Mouse (Mus musculus): ENCODE results near the gene Arg2.

The Arg2 gene

DNA sequence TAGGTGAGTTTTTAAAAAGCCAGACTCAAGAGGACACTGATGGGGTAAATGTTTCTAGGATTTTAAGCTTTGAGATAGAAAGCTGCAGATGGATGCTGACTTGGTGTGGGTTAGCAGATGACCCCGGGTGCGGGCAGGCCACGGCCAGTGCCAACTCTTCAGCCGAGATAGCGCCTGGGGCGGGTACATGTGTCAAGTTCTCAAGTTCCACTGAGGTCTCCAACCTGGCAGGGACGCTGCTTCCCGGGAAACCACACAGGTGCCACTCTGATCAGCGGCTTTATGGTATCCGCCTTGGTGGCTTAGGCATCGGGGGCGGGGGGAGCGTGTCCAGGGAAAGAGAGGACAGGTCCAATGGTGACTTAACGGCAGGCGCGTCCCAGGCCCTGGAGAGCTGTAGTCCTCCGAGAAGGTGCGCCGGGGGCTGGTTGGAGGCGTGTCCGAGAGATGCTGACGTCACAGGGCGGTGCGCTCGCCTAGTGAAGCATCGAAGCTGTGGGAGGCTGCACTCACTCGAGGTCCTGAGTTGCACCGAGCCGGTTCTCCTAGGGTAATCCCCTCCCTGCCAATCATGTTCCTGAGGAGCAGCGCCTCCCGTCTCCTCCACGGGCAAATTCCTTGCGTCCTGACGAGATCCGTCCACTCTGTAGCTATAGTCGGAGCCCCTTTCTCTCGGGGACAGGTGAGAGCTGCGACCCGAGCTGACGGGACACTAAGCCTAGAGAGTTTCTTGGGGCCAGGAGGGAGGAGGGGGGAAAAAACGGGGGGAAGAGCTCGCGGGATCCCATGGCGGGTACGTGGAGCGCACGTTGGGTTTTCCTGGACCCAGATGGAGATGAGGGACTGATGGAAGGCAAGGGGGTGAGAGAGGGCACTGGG lies at the start of gene Arg2:
TSS of gene Arg2 (plus strand) at position 479 of the 879 bp plus-strand sequence.
- DNase-seq (ENCODE audit: low spot score), result peak; percentile 17

DNA sequence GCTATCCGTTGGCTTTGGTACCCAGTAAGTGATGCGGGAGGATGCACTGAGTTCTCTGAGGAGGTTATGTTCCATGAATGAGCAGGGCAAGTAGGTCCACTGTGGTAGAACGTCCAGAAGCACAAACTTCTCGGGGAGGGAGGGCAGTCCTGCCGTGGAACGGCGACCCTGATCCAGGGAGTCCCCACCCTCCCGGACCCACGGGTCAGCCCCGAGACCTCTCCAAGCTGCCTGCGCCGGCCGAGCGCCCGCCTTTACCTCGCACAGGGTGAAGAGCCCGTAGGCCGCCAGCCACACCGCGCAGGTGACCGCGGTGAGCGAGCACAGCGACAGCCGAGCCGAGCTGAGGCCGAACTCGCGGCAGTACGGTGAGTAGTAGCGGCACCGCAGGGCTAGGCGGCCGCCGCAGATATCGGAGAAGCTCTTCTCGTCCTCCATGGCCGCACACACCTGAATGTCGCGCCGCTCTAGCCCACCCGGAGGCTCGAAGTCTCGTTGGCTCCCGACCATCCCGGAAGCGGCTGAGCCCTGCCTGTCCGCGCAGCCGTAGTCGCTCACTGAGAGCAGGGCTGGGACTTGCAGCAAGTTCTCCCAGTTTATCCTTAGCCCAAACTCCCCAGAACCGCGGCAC lies 41.3 kb upstream of the Arg2 start, which contains the start of gene Pigh:
TSS of gene Pigh (minus strand) at position 470 of the 631 bp plus-strand sequence.
- peak; percentile 55 for DNase-seq (ENCODE audit: low spot score)

DNA sequence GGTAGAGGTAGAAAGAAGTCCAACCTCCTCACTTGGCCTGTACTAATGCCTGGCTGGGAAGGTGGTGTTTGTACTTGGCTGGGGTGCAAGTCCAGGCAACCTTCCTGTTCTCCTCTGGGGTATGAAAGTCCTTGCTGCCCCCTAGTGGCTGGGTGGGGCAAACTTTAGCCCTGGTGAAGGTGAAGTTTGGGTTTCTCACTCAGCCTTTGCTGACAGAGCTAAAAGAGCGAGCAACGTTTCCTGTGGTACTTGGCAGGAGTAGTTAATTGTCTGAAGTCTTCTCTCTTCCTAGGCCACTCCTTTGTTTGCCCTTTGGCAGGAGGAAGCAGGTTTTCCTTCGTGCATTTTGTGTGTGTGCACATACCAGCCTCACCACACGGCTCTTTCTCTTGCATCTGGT lies 38.0 kb upstream of the Arg2 start:
- DNase-seq (ENCODE audit: low spot score), result peak; percentile 26

DNA sequence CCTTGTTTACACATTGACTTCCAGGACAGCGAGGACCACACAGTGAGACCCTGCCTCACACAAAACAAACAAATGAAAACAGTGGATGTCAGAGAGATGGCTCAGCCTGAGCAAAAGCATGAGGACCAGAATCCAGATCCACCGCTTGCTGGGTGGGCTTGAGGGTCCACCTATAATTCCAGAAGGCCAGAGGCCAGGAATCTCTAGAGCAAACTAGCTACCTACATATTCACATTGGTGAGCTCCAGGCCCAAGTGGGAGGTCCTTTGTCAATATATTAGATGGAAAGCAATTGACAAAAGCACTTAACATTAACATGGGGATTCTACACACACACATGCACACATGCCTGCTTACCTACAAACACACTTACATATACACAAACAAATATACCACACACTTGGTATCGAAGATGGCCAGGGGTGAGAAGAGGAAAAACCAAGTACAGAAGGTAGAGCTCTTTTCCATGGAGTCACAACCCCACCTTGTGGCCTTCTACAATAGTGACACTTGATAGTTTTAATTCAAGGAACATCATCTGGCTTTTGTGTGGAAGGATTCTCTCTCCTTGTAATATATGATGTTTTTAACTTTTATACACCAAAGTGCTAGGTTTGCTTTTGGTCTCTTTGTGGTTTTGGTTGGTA lies 33.3 kb upstream of the Arg2 start:
- no peak for DNase-seq (ENCODE audit: low spot score)

DNA sequence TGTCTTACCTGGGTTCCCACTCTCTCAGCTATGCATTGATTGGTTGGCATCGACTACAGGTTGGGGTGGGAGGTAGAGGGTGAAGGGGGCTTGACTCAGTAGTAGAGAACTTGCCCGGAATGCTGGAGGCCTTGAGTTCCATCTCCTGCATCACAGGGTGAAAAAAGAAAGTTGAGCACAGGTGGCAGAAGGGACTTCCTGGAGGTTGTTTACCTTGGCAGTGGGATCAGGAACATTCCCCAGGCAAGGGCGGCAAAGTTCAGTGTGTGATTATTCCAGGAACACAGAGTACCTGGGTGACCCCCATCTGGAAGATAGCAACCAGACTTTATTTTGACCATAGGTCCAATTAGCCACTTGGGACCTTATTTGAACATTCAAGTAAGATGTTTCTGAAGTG lies 26.8 kb upstream of the Arg2 start:
- no peak for DNase-seq (ENCODE audit: low spot score)

DNA sequence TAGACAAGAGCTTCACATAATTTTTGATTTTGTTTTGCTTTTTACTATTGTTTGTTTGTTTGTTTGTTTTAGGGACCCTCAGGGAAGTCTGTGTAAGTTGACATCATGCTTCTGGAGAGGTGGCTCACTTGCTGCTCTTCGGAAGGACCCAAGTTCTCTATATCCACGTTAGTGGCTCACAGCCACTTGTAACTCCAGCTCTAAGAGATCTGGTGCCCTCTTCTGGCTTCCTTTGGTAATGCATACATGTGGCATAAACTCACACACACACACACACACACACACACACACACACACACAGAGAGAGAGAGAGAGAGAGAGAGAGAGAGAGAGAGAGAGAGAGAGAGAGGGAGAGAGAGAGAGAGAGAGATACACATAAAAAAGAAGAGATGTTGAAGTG lies 26.0 kb upstream of the Arg2 start:
- no peak for DNase-seq (ENCODE audit: low spot score)

DNA sequence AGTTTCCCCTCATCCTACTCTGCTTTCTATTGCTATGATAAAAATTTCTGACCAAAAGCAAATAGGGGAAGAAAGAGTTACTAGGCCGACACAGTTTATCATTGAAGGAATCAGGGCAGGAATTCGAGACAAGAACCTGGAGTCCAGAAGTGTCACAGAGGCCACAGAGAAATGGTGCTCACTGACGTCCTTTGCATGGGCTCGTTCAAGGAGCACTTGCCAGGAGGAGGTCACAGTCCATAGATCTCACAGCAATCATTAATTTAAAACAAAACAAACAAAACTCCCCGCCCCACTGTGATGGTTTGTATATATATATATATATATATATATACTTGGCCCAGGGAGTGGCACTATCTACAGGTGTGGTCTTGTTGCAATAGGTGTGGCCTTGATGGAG lies 25.3 kb upstream of the Arg2 start:
- DNase-seq (ENCODE audit: low spot score), result no peak

DNA sequence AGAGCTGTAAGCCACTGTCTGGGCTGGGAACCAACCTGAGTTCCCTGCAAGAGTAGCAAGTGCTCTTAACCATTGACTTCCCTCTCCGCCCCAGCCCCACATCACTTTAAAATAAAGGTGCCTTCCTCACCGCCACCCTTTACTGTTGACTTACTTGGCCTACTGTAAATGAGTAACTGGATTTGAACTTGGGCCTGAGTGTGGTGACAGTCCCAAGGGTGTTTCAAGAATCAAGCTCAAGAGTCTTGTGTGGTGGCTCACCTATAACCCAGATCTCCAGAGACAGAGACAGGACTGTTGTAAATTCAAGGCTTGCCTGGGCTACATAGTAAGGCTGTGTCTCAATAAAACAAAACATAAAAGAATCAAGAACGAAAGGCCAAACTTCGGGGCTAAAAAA lies 11.6 kb upstream of the Arg2 start:
- no peak for DNase-seq (ENCODE audit: low spot score)

DNA sequence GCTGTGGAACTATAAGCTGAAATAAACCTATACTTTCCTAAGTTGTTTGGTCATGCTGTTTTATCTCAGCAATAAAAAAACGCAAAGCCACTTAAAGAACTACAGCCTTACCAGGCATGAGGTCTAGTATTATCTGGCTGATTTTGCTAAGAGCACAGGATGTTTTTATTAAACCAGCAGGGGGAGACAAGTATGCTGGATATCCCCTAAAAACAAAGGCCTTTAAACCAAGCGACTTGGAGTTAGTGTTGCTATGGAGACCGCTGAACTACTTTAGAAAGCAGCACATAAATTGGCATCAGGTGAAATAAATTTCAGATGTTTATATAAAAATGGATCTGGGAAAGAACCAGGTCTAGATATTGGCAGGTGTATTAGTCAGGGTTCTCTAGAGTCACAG lies 7.8 kb upstream of the Arg2 start:
- peak; percentile 35 for DNase-seq (ENCODE audit: low spot score)

DNA sequence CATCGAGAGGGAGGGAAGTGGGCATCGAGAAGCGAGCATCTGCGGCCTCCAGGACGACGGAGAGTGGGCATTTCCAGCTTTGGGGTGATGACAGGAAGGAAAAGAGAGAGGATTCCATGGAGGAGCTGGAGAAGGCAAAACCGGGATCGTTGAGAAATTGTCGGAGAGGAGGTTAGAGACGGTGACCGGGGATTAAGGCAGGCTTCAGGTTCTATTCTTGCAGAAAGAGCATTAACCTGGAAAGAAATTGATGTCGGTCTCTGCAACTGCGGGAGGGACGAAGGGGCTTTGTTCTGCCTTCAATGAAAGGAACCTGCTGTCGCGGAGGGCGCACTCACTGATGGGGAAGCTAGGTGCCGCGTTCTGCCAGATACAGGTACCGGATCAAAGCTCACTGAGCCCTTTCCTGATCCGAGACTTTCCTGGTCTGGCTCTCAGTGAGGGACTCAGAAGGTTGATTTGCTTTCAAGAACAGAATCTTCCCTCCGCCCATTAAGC lies 650 bp downstream of the Arg2 start:
- no peak for DNase-seq (ENCODE audit: low spot score)

DNA sequence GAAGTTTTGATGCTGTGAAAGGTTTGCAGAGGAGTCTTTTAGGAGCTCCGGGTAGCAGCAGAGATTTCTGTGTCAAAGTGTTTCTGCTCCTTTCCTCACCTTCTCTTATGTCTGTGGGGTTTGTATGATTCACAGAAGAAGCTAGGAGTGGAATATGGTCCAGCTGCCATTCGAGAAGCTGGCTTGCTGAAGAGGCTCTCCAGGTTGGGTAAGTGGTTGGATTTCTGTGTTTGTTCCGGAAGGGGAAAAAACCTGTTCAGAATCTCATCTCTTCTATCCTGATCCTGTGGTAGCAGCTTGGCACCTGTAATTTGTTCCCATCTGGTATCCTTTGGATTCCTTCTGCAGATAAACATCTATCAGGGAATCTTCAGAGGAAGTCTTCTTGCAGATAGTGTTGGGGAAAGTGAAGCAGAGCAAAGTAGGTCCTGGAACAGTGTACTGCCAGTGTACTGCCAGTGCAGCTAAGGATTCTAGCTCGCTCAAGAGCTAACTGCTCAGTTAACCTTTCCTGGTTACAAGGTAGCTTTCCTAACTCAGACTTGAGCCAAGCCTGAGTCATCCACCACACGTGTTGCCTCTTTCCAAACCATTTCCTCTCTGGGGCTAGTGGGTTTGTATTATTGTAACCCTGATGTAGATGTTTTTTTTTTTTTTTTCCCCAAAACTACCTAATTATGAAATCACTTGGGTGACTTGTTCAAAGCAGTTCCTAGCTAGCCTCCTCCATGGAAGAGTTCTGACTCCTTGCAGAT lies 1.3 kb downstream of the Arg2 start:
- DNase-seq (ENCODE audit: low spot score), result no peak

DNA sequence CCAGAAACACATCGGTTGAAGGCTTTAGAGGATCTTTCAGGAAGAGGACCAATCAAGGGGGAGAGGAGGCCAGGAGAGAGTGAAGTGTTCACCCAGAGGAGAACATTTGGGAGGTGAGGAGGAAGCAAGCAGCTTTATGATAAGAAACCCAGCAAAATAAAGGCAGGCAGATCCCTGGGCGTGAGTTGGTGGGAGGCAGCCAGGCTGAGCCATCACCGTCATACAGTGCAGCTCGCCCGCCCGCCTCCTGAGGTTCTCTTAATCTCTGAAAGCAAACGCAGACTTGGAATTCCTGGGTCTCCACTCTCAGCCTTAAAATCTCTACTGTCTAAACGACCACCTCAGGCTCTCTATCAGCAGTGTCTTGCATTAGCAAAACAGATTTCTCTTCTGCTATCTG lies 4.1 kb downstream of the Arg2 start:
- DNase-seq (ENCODE audit: low spot score), result no peak

DNA sequence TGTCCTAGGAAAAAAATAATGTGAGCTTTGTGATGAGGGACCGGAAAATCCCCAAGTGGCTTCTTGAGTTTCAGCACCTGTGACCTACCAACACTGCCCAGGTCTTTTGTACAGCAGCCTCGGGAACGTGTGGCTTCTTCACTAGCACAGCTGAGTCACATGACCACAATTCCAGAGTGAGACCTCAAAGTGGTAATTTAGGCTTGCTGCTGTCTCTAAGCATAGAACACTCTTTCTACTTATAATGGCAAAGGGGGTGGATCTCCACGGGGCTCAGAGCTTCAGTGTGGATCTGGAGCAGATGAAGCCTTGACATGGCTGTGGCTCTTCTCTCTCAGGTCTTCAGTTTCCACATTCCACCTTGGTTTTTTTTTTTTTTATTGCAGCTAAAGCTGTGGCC lies 4.5 kb downstream of the Arg2 start:
- DNase-seq (ENCODE audit: low spot score), result no peak

DNA sequence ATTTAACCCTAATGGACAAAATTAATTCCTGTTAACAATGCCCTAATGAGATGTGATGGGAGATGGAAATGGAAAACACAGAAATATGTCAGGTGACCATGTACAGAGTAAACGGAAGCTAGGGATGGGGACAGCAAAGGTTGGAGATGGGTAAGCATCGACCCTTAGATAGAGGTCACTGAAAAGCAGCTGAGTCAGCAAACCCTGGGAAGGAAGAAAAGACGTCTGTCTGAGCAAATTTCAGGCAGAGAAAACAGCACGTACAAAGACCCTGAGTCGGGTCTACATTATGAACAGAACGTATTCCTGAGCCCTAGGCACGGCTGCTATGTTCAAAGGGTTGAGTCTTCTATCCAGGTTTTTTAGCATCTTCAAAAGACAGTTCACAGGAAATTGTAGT lies 6.4 kb downstream of the Arg2 start:
- no peak for DNase-seq (ENCODE audit: low spot score)

DNA sequence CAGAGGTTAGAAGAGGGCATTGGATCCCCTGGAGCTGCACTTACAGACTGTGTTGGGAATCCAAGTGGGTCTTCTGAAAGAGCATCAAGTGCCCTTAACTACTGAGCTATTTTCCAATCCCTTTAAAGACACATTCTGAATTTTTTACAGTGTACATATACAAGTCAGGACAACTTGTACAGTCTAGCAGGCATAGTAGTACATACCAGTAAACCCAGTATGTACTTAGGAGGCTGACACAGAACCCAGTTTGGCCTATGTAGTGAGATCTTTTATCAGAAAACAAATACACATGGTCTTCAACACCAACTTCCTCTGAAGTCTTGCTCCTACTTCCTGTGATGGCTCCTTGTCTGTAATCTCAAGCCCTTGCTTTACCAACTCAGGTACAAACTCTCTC lies 8.4 kb downstream of the Arg2 start:
- no peak for DNase-seq (ENCODE audit: low spot score)

DNA sequence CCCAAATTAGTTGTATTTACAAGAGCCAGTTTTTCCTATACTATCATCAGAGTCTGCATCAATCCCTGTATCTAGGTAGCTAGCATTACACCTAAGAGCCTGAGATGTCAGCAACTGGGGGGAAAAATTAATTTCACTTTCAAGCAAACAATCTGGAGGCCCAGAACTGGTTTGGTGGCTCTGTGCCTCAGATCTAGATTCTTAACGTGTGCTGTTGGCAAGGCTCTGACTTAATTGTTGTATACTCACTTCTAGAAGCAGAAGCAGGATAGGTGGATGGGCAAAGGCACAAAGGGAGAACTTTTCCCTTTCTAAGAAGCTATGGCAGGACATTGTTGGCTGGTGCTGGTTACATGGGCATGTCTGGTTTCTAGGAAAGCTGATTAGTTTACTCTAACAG lies 8.8 kb downstream of the Arg2 start:
- no peak for DNase-seq (ENCODE audit: low spot score)

DNA sequence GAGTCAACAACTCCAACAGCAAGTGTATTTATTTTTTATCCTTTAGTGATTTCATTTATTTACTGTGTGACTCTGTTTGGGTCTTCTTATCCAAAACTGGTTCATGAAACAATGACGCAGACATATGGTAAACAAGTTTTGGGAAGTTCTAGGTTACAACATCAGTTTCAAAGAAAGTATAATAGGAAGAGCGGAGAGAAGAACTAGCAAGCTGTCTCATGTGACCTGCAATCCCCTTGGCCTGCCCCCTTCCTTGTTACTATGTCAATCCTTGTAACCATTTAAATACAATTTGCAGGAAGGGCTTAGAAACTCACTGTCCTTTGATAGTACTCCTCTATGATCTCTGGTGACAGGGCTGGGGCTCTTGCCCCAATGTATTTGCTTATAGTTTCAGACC lies 10.2 kb downstream of the Arg2 start:
- DNase-seq (ENCODE audit: low spot score), result no peak

DNA sequence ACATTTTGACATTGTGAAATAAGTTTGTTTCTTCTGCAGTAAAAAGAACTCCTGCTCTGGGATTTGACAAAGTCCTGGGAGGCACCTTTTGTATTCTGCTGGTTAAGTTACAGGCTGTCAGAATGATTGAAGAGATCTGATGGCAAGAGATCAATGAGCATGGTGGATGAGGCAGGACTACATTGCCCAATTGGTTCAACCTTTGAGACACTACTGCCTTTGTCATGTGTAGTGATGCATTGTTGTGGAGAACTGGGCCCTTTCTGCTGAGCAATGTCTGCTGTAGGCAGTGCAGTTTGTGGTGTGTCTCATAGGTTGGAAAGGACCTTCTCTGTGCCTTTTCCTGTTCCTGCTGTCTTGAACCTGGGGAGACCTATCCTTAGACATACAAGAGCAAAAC lies 10.8 kb downstream of the Arg2 start:
- no peak for DNase-seq (ENCODE audit: low spot score)

DNA sequence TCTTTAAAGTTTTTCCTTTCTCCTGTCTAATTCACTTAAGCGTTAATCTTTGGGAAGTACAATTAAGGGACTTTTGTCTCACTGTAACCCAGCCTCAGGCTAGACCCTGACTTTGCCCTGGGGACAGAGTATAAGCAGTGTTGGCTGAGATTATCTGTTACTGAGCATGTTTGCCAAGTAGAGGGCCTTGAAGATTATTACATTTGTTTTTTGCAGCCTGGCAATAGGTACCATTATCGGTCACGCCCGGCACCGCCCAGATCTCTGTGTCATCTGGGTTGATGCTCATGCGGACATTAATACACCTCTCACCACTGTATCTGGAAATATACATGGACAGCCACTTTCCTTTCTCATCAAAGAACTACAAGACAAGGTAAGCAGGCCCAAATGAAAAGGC lies 19.1 kb downstream of the Arg2 start:
- DNase-seq (ENCODE audit: low spot score), result no peak

DNA sequence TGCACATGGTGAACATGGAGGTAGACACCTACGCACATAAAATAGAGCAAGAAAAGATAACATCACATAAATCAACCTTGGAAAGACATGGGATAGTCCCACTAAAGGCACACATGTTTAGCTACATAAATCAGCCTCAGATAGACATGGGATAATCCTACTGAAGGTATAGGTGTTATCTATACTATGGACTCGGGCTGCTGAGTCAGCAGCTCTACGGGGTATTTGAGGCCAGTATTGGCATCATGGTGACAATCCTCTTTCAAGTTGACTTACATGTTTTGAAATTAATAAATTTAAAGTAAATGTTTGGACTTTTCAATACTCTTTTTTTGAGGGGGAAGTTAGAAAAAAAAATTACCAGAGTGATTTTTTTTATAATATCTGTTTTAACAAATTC lies 32.3 kb downstream of the Arg2 start:
- no peak for DNase-seq (ENCODE audit: low spot score)

DNA sequence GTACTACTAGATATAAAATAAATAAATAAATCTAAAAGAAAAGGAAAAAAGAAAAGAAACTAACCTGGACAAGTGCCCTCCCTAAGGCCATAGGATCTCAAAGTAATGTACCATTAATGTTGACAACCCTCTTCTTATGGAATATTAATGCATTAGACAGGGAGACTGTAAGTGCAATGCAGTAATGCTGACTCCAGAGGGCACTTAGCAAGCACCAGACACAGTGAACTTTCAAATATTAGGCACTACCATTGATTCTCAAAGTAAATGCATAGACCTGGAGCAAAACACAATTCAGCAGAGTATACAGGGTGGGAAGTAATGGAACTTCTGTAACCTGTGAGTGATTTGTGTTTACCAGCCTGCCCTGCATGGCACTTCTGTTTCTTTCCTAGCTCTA lies 38.6 kb downstream of the Arg2 start:
- DNase-seq (ENCODE audit: low spot score), result no peak

DNA sequence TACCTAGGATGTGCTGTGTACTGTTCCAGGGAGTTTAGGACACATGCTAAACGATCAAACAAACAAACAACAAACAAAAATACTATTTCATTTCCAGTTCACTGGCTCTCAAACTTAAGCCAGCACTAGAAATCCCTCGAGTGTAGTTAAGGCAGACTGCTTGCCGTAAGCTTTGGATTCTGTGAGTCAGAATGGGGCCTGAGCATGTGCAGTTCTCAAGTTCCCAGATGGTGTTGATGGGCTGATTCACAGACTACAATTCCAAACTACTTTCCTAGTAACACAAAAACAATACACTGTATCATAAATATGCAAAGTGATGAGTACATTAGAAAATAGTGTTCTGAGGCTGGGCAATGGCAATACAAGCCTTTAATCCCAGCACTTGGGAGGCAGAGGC lies 39.8 kb downstream of the Arg2 start:
- peak; percentile 41 for DNase-seq (ENCODE audit: low spot score)

All from layer of hippocampus, adult 9-10 months (tissue).